Mouse (Mus musculus) forebrain, embryonic 15.5 days (tissue): ENCODE measurements around the gene Tmem136. TPM values are rescaled to one million over a fixed set of nuclear protein-coding genes. Genes with fewer than 3 reads are reported as not detected.

ENCODE experiments used
- ATAC-seq: fragments of 200-750 bp; cut with Nextera tagmentation; replicated peaks from 2 replicates; pipeline ENCODE4 v1.8.0; 2017; ENCODE audit warnings: mild to moderate bottlenecking, moderate TSS enrichment, moderate library complexity
- H3K27ac ChIP-seq: fragments of 300-500 bp; sonication (generic); replicated peaks from 2 replicates; pipeline ENCODE4 v1.5.1; 2015; ENCODE audit warnings: mild to moderate bottlenecking, inconsistent platforms
- H3K27me3 ChIP-seq: fragments of 300-500 bp; sonication (generic); 2 replicates; pipeline ENCODE4 v1.6.1; 2015; ENCODE audit warnings: inconsistent platforms
- H3K36me3 ChIP-seq: fragments of 300-500 bp; sonication (generic); 2 replicates; pipeline ENCODE4 v1.6.1; 2015; ENCODE audit warnings: mild to moderate bottlenecking, inconsistent platforms
- H3K4me1 ChIP-seq: fragments of 300-500 bp; sonication (generic); 2 replicates; pipeline ENCODE4 v1.6.1; 2015; ENCODE audit warnings: inconsistent platforms
- H3K4me2 ChIP-seq: fragments of 300-500 bp; sonication (generic); replicated peaks from 2 replicates; pipeline ENCODE4 v1.6.1; 2015; ENCODE audit warnings: mild to moderate bottlenecking, inconsistent platforms
- H3K4me3 ChIP-seq: fragments of 300-500 bp; sonication (generic); 2 replicates; pipeline ENCODE4 v1.5.1; 2015; ENCODE audit warnings: mild to moderate bottlenecking, inconsistent platforms
- H3K9ac ChIP-seq: fragments of 300-500 bp; sonication (generic); replicated peaks from 2 replicates; pipeline ENCODE4 v1.6.1; 2015; ENCODE audit warnings: mild to moderate bottlenecking, inconsistent platforms
- H3K9me3 ChIP-seq: fragments of 300-500 bp; sonication (generic); 2 replicates; pipeline ENCODE4 v1.6.1; 2016; ENCODE audit warnings: inconsistent platforms
- WGBS: fragments of 180-500 bp; shearing (Covaris S2); methylation state at CpG from one replicate; pipeline ENCODE4 v1.1.7; 2015; ENCODE audit warnings: mixed read lengths; 5-methylcytosine and 5-hydroxymethylcytosine counted together
- polyA plus RNA-seq: library from polyadenylated mRNA; unstranded; fragments of >200 nt; fragmentation: Nextera tagmentation; extraction: Ambion mirVana; gene quantifications from 2 replicates; pipeline ENCODE4 v1.2.1, GENCODE M21; 2015

Gene Tmem136
- polyA plus RNA-seq, 1 experiment from 2014 or later: 7.5 TPM

DNA sequence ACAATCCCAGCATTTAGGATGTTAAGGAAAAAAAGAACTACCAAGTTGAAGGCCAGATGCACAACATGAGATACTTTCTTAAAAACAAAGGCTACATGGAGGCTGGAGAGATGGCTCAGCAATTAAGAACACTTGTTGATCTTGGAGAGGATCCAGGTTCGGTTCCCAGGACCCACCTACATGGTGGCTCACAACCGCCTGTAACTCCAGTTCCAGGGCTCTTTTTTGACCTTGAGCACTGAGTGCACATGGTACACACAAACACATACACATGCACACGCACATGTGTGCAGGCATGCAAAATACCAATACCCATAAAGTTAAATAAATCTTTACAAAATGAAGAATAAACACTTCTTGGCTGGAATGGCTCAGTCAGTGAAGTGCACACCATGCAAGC lies 48.5 kb downstream of the Tmem136 start:
- Histone ChIP-seq H3K27ac (no peak overlapping the region; the same call in 1 of the 2 replicates), H3K9me3 (no peaks in the 10 kb centered on the region), H3K4me1 (peaks cover 43% of the 10 kb centered on the region), H3K27me3 (no peaks in the 10 kb centered on the region), H3K9ac (no peak overlapping the region), H3K4me2 (peak overlapping the region; percentile 31), H3K4me3 (no peak overlapping the region), H3K36me3 (no peaks in the 10 kb centered on the region)
- no peak for ATAC-seq
- WGBS: 77% methylated on average over 3 of the region's 3 CpGs

DNA sequence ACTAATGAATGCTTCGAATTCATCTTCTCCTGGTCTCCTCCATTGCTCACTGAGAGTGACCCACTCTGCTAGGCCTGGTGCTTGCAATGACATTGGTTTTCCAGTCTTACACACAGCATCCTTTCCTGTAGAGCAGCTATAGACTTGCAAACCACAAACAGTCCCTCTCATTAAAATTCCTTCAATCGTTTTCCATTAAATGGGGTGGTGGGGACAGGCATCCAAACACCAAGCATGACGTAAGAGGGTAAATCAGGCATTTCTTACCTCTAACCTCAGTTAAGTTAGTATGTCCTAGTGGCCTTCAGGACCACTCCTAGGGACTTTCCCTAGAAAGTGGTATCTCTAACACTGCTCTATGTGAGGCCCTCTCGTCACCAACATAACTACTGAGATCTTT lies 51.1 kb downstream of the Tmem136 start:
- Histone ChIP-seq H3K36me3 (no peaks in the 10 kb centered on the region), H3K27ac (no peak overlapping the region), H3K4me3 (no peak overlapping the region), H3K4me1 (peaks cover 41% of the 10 kb centered on the region), H3K9me3 (no peaks in the 10 kb centered on the region), H3K27me3 (no peaks in the 10 kb centered on the region), H3K9ac (no peak overlapping the region), H3K4me2 (no peak overlapping the region)
- WGBS: 75% methylated on average over 4 of the region's 4 CpGs
- no peak for ATAC-seq

DNA sequence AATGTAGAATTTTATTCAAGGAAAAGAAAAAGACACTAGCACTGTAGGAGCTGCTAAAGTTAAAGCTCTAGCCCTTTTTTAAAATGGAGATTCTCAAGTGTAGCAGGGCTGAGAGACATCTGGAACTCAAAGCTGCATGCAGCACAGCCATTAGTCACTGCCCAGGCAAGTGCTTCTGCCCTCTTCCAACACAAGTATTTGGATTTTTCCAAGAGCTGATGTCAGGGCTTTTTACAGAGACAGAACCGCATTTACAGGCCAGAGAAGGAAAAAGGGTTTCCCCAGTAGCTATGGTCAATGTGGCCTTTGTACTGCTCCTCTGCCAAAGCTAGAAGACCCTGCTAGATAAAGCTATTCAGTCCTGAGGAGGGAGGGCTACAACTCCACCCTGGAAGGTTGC lies 54.8 kb downstream of the Tmem136 start:
- H3K4me3 ChIP-seq: no peak overlapping the region
- no peak for ATAC-seq
- no peak overlapping the region for H3K27ac ChIP-seq
- H3K27me3 ChIP-seq: no peaks in the 10 kb centered on the region
- no peak overlapping the region for H3K9ac ChIP-seq
- no peaks in the 10 kb centered on the region for H3K9me3 ChIP-seq
- no peak overlapping the region for H3K4me2 ChIP-seq
- 85% methylated on average over 1 of the region's 1 CpGs for WGBS
- no peaks in the 10 kb centered on the region for H3K36me3 ChIP-seq
- peaks cover 16% of the 10 kb centered on the region for H3K4me1 ChIP-seq

Other genes with a start within 250 kb of the Tmem136 start
- 3.8 and 4.4 TPM in 2 replicates for gene Grik4, start 172.1 kb downstream of the Tmem136 start, polyA plus RNA-seq
- 19.3 and 20.0 TPM in 2 replicates for gene Arhgef12, start 9.3 kb downstream of the Tmem136 start, polyA plus RNA-seq
- gene Pou2f3, start 93.8 kb upstream of the Tmem136 start, polyA plus RNA-seq: not detected in 2 replicates
- 6.6 and 6.9 TPM in 2 replicates for gene Oaf, start 123.3 kb upstream of the Tmem136 start, polyA plus RNA-seq
- gene Trim29, start 194.3 kb upstream of the Tmem136 start, polyA plus RNA-seq: 0.06 TPM in 1 of 2 replicates, not detected in the other